Mouse (Mus musculus) midbrain, embryonic 14.5 days (tissue): ENCODE results near the gene Sebox. TPM values are rescaled to one million over a fixed set of nuclear protein-coding genes. Genes with fewer than 3 reads are reported as not detected.

ENCODE experiments used
- ATAC-seq: fragments of 200-750 bp; cut with Nextera tagmentation; 2 replicates; pipeline ENCODE4 v1.8.0; 2017; ENCODE audit warnings: moderate number of reproducible peaks, moderate library complexity; ENCODE audit not compliant: low FRiP score, low TSS enrichment
- DNase-seq: peaks from one replicate; pipeline ENCODE4 v3.0.0-alpha.2; 2015
- H3K27ac ChIP-seq: fragments of 300-500 bp; sonication (generic); replicated peaks from 2 replicates; pipeline ENCODE4 v1.5.1; 2014; ENCODE audit warnings: mild to moderate bottlenecking, low read depth, low read length, moderate library complexity
- H3K27me3 ChIP-seq: fragments of 300-500 bp; sonication (generic); 2 replicates; pipeline ENCODE4 v1.6.1; 2014; ENCODE audit warnings: low read length, control low read depth, mixed read lengths; ENCODE audit not compliant: control insufficient read depth, insufficient read depth
- H3K36me3 ChIP-seq: fragments of 300-500 bp; sonication (generic); 2 replicates; pipeline ENCODE4 v1.6.1; 2014; ENCODE audit warnings: low read length, control low read depth; ENCODE audit not compliant: control insufficient read depth, insufficient read depth
- H3K4me1 ChIP-seq: fragments of 300-500 bp; sonication (generic); 2 replicates; pipeline ENCODE4 v1.6.1; 2014; ENCODE audit warnings: mild to moderate bottlenecking, antibody characterized with exemption, low read length, control low read depth; ENCODE audit not compliant: control insufficient read depth, insufficient read depth
- H3K4me2 ChIP-seq: fragments of 300-500 bp; sonication (generic); 2 replicates; pipeline ENCODE4 v1.6.1; 2014; ENCODE audit warnings: mild to moderate bottlenecking, low read length, moderate library complexity
- H3K4me3 ChIP-seq: fragments of 300-500 bp; sonication (generic); replicated peaks from 2 replicates; pipeline ENCODE4 v1.5.1; 2014; ENCODE audit warnings: low read depth, low read length
- H3K9ac ChIP-seq: fragments of 300-500 bp; sonication (generic); replicated peaks from 2 replicates; pipeline ENCODE4 v1.6.1; 2014; ENCODE audit warnings: mild to moderate bottlenecking, low read length, moderate library complexity
- H3K9me3 ChIP-seq: fragments of 300-500 bp; sonication (generic); 2 replicates; pipeline ENCODE4 v1.6.1; 2016; ENCODE audit warnings: low read length, control low read depth, mixed read lengths; ENCODE audit not compliant: control insufficient read depth
- WGBS: fragments of 180-500 bp; shearing (Covaris S2); extraction: QIAGEN DNeasy Blood & Tissue Kit; methylation state at CpG from one replicate; pipeline ENCODE4 v1.1.7; 2014; 5-methylcytosine and 5-hydroxymethylcytosine counted together
- polyA plus RNA-seq: library from polyadenylated mRNA; unstranded; fragments of >200 nt; fragmentation: Nextera tagmentation; extraction: Ambion mirVana; gene quantifications from 2 replicates; pipeline ENCODE4 v1.2.1, GENCODE M21; 2014

Sebox gene
- polyA plus RNA-seq, 1 experiment from 2014 or later, result not detected

- Histone ChIP-seq H3K4me2 (peak overlapping the region; percentile 90), H3K36me3 (no peaks in the 10 kb centered on the region), H3K9ac (peak overlapping the region; percentile 78; the same call in 1 of the 2 replicates), H3K4me3 (peak overlapping the region; percentile 73), H3K27ac (peak overlapping the region; percentile 86; the same call in 1 of the 2 replicates), H3K9me3 (no peaks in the 10 kb centered on the region; the same call in 1 of the 2 replicates), H3K27me3 (no peaks in the 10 kb centered on the region), H3K4me1 (peaks cover 12% of the 10 kb centered on the region)
- peak; percentile 32 for DNase-seq
- no peak for ATAC-seq
- WGBS, result 21% methylated on average over 9 of the region's 9 CpGs
These were observed 38.1 kb upstream of the Sebox start for GRCm38 (mm10) chr11:78465116-78465515.

GRCm38 (mm10) chr11:78465568-78466180 is 37.6 kb upstream of the Sebox start, which contains the start of gene Slc46a1:
Gene Slc46a1, plus strand, starts transcription at chr11:78465697.
- Histone ChIP-seq H3K9me3 (no peaks in the 10 kb centered on the region; the same call in 1 of the 2 replicates), H3K9ac (peak within 1 kb of the TSS; percentile 78), H3K4me1 (peaks cover 12% of the 10 kb centered on the region), H3K36me3 (no peaks in the 10 kb centered on the region), H3K27ac (peak within 1 kb of the TSS; percentile 86), H3K27me3 (no peaks in the 10 kb centered on the region), H3K4me3 (peak within 1 kb of the TSS; percentile 73), H3K4me2 (peak within 1 kb of the TSS; percentile 90)
- DNase-seq (peak; percentile 90), ATAC-seq (peak; percentile 92)
- WGBS, result under 1% methylated on average over 41 of the region's 41 CpGs

GRCm38 (mm10) chr11:78466242-78466912 is 36.9 kb upstream of the Sebox start:
- no peaks in the 10 kb centered on the region; the same call in 1 of the 2 replicates for H3K9me3 ChIP-seq
- no peaks in the 10 kb centered on the region for H3K27me3 ChIP-seq
- peak overlapping the region; percentile 86; the same call in 1 of the 2 replicates for H3K27ac ChIP-seq
- H3K4me2 ChIP-seq, result peak overlapping the region; percentile 90
- peaks cover 12% of the 10 kb centered on the region for H3K4me1 ChIP-seq
- peak; percentile 11 for DNase-seq
- H3K9ac ChIP-seq, result peak overlapping the region; percentile 78
- peak overlapping the region; percentile 73 for H3K4me3 ChIP-seq
- H3K36me3 ChIP-seq, result no peaks in the 10 kb centered on the region
- WGBS, result 49% methylated on average over 23 of the region's 23 CpGs
- ATAC-seq, result peak; percentile 18; the same call in 1 of the 2 replicates

- Histone ChIP-seq H3K9ac (no peak overlapping the region), H3K4me1 (peaks cover 12% of the 10 kb centered on the region), H3K4me3 (no peak overlapping the region), H3K4me2 (no peak overlapping the region), H3K9me3 (no peaks in the 10 kb centered on the region), H3K36me3 (peaks cover 7% of the 10 kb centered on the region), H3K27me3 (no peaks in the 10 kb centered on the region), H3K27ac (no peak overlapping the region)
- 92% methylated on average over 7 of the region's 7 CpGs for WGBS
- DNase-seq, result no peak
- ATAC-seq, result no peak
These were observed 35.7 kb upstream of the Sebox start for GRCm38 (mm10) chr11:78467515-78467914.

- ATAC-seq, result no peak
- no peak overlapping the region for H3K9ac ChIP-seq
- H3K27me3 ChIP-seq, result no peaks in the 10 kb centered on the region
- H3K4me1 ChIP-seq, result peaks cover 12% of the 10 kb centered on the region
- peaks cover 11% of the 10 kb centered on the region for H3K36me3 ChIP-seq
- no peaks in the 10 kb centered on the region for H3K9me3 ChIP-seq
- DNase-seq, result no peak
- H3K4me2 ChIP-seq, result no peak overlapping the region
- H3K27ac ChIP-seq, result no peak overlapping the region
- WGBS, result 77% methylated on average over 3 of the region's 3 CpGs
- no peak overlapping the region for H3K4me3 ChIP-seq
These were observed 35.3 kb upstream of the Sebox start for GRCm38 (mm10) chr11:78467932-78468331.

GRCm38 (mm10) chr11:78471326-78472103 is 31.7 kb upstream of the Sebox start:
- no peaks in the 10 kb centered on the region for H3K9me3 ChIP-seq
- H3K4me1 ChIP-seq, result peaks cover 3% of the 10 kb centered on the region
- no peak overlapping the region for H3K27ac ChIP-seq
- no peak for ATAC-seq
- no peak overlapping the region for H3K4me3 ChIP-seq
- peaks cover 34% of the 10 kb centered on the region for H3K36me3 ChIP-seq
- 92% methylated on average over 10 of the region's 10 CpGs for WGBS
- DNase-seq, result no peak
- H3K27me3 ChIP-seq, result no peaks in the 10 kb centered on the region
- no peak overlapping the region for H3K4me2 ChIP-seq
- no peak overlapping the region for H3K9ac ChIP-seq

GRCm38 (mm10) chr11:78475289-78475688 is 28.0 kb upstream of the Sebox start:
- WGBS, result 82% methylated on average over 3 of the region's 3 CpGs
- Histone ChIP-seq H3K4me3 (no peak overlapping the region), H3K4me2 (no peak overlapping the region), H3K27me3 (no peaks in the 10 kb centered on the region), H3K4me1 (no peaks in the 10 kb centered on the region), H3K27ac (no peak overlapping the region), H3K9me3 (no peaks in the 10 kb centered on the region), H3K36me3 (peaks cover 46% of the 10 kb centered on the region), H3K9ac (no peak overlapping the region)
- no peak for ATAC-seq
- no peak for DNase-seq

- Histone ChIP-seq H3K9me3 (no peaks in the 10 kb centered on the region), H3K27me3 (0 out of 2 replicates have a peak, but pooled peaks cover 5% of the 10 kb centered on the region), H3K4me3 (no peak overlapping the region), H3K36me3 (peaks cover 79% of the 10 kb centered on the region), H3K4me2 (no peak overlapping the region), H3K27ac (no peak overlapping the region), H3K9ac (no peak overlapping the region), H3K4me1 (no peaks in the 10 kb centered on the region)
- WGBS, result 66% methylated on average over 7 of the region's 7 CpGs
- DNase-seq, result no peak
- ATAC-seq, result no peak
These were observed 19.6 kb upstream of the Sebox start for GRCm38 (mm10) chr11:78483639-78484038.
